Mouse (Mus musculus) stomach, embryonic 15.5 days (tissue): Measurements from ENCODE around the gene Nt5c2. TPM values are rescaled to one million over a fixed set of nuclear protein-coding genes. Genes with fewer than 3 reads are reported as not detected.
"Not testable (repeated sequence)": the region's sequence is repeated elsewhere in the genome, so short reads cannot be mapped to it uniquely, and the experiment has no call there.

Source experiments
- ATAC-seq: fragments of 200-750 bp; cut with Nextera tagmentation; 2 replicates; pipeline ENCODE4 v1.8.0; 2017; ENCODE audit warnings: low read depth, moderate number of reproducible peaks, moderate TSS enrichment; ENCODE audit not compliant: insufficient read depth, low FRiP score
- H3K27ac ChIP-seq: fragments of 300-500 bp; sonication (generic); 2 replicates; pipeline ENCODE4 v1.5.1; 2015; ENCODE audit warnings: mild to moderate bottlenecking, inconsistent platforms
- H3K27me3 ChIP-seq: fragments of 300-500 bp; sonication (generic); replicated peaks from 2 replicates; pipeline ENCODE4 v1.6.1; 2015; ENCODE audit warnings: inconsistent platforms
- H3K36me3 ChIP-seq: fragments of 300-500 bp; sonication (generic); 2 replicates; pipeline ENCODE4 v1.6.1; 2015; ENCODE audit warnings: inconsistent platforms
- H3K4me1 ChIP-seq: fragments of 300-500 bp; sonication (generic); 2 replicates; pipeline ENCODE4 v1.6.1; 2015; ENCODE audit warnings: inconsistent platforms
- H3K4me2 ChIP-seq: fragments of 300-500 bp; sonication (generic); 2 replicates; pipeline ENCODE4 v1.6.1; 2015; ENCODE audit warnings: mild to moderate bottlenecking, inconsistent platforms
- H3K4me3 ChIP-seq: fragments of 300-500 bp; sonication (generic); replicated peaks from 2 replicates; pipeline ENCODE4 v1.5.1; 2015; ENCODE audit warnings: inconsistent platforms
- H3K9ac ChIP-seq: fragments of 300-500 bp; sonication (generic); 2 replicates; pipeline ENCODE4 v1.6.1; 2015; ENCODE audit warnings: inconsistent platforms
- H3K9me3 ChIP-seq: fragments of 300-500 bp; sonication (generic); 2 replicates; pipeline ENCODE4 v1.6.1; 2016; ENCODE audit warnings: inconsistent platforms
- WGBS: fragments of 180-500 bp; shearing (Covaris S2); methylation state at CpG from one replicate; pipeline ENCODE4 v1.1.7; 2015; 5-methylcytosine and 5-hydroxymethylcytosine counted together
- polyA plus RNA-seq: library from polyadenylated mRNA; unstranded; fragments of >200 nt; fragmentation: Nextera tagmentation; extraction: Ambion mirVana; gene quantifications from 2 replicates; pipeline ENCODE4 v1.2.1, GENCODE M21; 2015

Nt5c2 gene
- polyA plus RNA-seq, 1 experiment from 2014 or later, result 69.4 TPM

DNA sequence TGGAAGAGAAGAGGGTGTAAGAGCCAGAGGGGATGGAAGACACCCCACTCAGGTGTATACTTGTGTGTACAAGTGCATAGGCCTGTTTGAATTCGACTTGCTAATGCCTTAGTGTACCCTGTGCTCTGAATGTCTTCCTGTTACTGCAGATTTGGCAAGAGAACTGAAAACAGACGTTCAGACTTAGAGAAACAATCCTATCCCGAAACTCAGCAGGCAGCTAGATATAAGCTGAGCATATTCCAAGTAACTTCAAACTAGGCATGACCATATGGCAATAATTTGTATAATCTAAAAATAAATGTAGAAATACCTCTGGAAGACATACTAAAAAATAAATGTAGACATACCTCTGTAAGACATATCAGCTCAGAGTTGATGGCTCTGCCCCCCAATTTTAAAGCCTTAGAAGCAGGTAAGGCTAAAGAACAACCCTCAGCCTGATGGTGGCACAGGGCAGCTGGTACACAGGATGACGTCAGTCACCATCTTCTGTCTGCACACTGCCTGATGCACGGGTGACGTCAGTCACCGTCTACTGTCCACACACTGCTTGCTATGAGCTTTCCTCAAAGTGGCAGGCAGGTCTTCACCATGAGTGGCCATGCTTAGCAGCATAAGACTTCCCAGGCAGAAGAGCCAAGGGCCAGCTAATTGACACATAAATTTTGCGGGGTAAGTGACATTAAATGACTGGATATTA is 16.6 kb downstream of the Nt5c2 start:
- 80% methylated on average over 8 of the region's 8 CpGs for WGBS
- H3K27me3 ChIP-seq, result no peaks in the 10 kb centered on the region
- ATAC-seq, result no peak

DNA sequence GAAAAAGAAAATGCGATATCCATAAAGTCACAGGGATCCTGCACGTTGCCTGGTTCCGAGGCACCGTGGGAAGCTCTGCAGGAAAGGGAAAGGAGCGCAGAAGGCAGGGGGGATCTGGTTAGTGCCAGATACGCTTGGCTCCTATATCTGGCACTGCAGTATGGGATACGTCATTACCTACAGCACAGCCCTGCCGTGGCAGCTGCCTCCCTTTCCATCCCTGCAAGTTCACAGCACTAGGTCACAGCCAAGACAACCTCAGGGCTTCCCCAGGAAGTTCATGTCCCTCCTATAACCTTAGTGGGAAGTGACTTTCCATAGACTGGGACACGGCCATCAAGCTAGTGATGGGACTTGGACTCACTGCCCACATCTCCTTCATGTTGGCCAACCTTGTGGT is 18.9 kb downstream of the Nt5c2 start:
- Histone ChIP-seq H3K27ac (no peak overlapping the region), H3K4me3 (no peak overlapping the region), H3K9me3 (no peaks in the 10 kb centered on the region), H3K9ac (no peak overlapping the region), H3K36me3 (no peaks in the 10 kb centered on the region), H3K27me3 (no peaks in the 10 kb centered on the region), H3K4me1 (no peaks in the 10 kb centered on the region), H3K4me2 (no peak overlapping the region)
- ATAC-seq, result no peak
- WGBS, result 79% methylated on average over 9 of the region's 9 CpGs

More for the DNA sequence above, 16.6 kb downstream of the Nt5c2 start:
- H3K9ac ChIP-seq, result no peak overlapping the region
- H3K4me2 ChIP-seq, result no peak overlapping the region
- no peak overlapping the region for H3K4me3 ChIP-seq
- H3K27ac ChIP-seq, result no peak overlapping the region
- H3K4me1 ChIP-seq, result no peaks in the 10 kb centered on the region
- no peaks in the 10 kb centered on the region for H3K9me3 ChIP-seq
- no peaks in the 10 kb centered on the region for H3K36me3 ChIP-seq

DNA sequence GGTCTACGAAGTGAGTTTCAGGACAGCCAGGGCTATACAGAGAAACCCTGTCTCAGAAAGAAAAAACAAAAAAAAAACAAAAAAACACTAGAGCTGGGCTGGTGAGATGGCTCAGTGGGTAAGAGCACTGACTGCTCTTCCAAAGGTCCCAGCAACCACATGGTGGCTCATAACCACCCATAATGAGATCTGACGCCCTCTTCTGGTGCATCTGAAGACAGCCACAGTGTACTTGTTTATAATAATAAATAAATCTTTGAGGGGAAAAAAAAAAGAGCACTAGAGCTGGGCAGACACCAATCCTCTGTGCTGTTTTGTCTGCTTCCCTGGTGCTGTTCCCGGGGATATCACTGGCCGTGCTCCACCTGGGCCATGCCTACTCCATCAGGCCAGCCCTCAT is 22.6 kb downstream of the Nt5c2 start:
- H3K9me3 ChIP-seq, H3K27me3 ChIP-seq, H3K4me3 ChIP-seq, H3K4me2 ChIP-seq, ATAC-seq, H3K9ac ChIP-seq, H3K27ac ChIP-seq, H3K36me3 ChIP-seq: not testable (repeated sequence)
- H3K4me1 ChIP-seq, result peaks cover 12% of the 10 kb centered on the region
- 64% methylated on average over 4 of the region's 4 CpGs for WGBS

DNA sequence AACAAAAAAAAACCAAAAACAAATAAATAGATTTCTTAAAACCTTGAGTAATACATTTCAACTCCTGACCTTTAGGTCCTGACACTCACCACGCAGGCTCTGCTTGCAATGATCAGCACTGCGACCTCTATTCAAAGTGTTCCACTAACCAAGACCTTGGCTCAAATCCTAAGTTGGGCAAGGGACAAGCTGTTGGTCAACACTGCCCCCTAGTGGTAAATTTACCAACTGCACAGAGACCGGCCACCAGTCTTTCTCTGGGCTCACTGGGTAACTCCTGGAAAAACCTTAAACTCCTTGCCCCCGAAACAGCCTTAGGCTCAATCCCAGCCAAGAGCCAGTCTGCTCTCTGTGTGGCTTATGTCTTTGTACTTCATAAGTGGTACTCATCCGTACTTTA is 23.8 kb downstream of the Nt5c2 start:
- Histone ChIP-seq H3K9me3 (no peaks in the 10 kb centered on the region), H3K9ac (no peak overlapping the region), H3K27me3 (no peaks in the 10 kb centered on the region), H3K4me3 (no peak overlapping the region), H3K36me3 (no peaks in the 10 kb centered on the region), H3K4me1 (peaks cover 12% of the 10 kb centered on the region), H3K4me2 (no peak overlapping the region), H3K27ac (no peak overlapping the region)
- no peak for ATAC-seq
- WGBS, result 10% methylated on average over 5 of the region's 5 CpGs

DNA sequence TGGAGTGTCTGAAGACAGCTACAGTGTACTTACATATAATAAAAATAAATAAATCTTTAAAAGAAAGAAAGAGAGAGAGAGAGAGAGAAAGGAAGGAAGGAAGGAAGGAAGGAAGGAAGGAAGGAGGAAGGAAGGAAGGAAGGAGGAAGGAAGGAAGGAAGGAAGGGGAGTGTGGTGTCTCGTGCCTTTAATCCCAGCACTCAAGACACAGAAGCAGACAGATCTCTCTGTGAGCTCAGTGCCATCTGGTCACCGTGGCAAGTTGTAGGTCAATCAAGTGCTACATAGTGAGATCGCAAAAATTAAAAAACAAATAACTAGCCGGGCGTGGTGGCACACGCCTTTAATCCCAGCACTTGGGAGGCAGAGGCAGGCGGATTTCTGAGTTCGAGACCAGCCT is 24.3 kb downstream of the Nt5c2 start:
- peaks cover 12% of the 10 kb centered on the region for H3K4me1 ChIP-seq
- not testable (repeated sequence) for H3K9me3 ChIP-seq, H3K9ac ChIP-seq, H3K27ac ChIP-seq, ATAC-seq, H3K4me2 ChIP-seq, H3K36me3 ChIP-seq, H3K27me3 ChIP-seq, H3K4me3 ChIP-seq
- 74% methylated on average over 8 of the region's 8 CpGs for WGBS

DNA sequence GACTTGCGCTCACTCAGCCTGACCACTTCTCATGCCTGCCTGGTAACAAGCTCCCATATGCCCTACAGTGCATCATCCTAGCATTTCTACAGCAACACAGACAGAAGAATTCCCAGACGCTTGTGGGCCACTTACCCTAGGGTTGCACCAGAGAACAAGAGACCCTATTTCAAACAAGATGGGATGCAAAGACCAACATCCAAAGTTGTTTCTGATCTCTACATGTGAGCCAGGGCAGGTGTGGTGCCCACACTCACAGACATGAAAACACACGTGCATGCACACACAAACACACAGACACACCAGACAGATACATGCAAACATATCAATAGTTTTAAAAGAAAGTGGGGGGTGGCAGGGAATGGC is 24.8 kb downstream of the Nt5c2 start:
- no peak for ATAC-seq
- H3K27me3 ChIP-seq, result no peaks in the 10 kb centered on the region

DNA sequence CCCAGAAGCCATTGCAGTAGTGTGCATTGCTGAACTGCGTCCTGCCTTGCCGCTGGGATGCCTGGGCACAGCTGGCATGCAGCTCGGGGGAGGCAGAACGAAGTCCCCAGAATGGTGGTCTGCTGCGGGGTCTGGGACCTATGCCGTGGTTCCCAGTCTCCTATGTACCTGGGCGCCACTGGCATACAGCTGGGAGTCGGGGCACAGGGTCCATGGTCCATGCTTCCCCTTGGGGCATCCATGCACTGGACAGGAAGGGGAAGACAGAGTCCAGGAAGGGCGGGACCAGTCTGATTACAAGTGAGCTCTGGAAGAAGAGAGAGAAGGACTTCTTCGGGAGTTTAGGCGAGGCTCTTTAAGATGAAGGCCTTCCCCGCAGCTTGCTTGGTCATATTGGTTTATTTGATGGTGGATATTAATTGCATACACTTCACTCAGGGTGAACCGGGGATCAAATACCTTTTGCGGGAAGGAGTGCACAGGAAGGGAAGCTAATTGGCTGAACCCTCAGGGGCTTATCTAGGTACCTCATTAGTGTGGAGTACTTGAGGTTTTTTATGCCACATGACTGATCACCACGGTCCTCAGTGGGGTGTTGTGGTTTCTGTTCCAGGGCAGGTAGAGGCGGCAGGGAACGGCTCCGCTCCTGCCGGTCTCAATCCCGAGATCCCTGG is 25.3 kb downstream of the Nt5c2 start:
- no peak overlapping the region for H3K9ac ChIP-seq
- H3K27ac ChIP-seq, result peak overlapping the region; percentile 81
- no peak overlapping the region for H3K4me3 ChIP-seq
- WGBS, result 70% methylated on average over 20 of the region's 20 CpGs
- ATAC-seq, result no peak
- H3K4me1 ChIP-seq, result peaks cover 13% of the 10 kb centered on the region
- H3K27me3 ChIP-seq, result no peaks in the 10 kb centered on the region
- no peaks in the 10 kb centered on the region for H3K9me3 ChIP-seq
- H3K4me2 ChIP-seq, result no peak overlapping the region
- no peaks in the 10 kb centered on the region for H3K36me3 ChIP-seq

More for the DNA sequence above, 24.8 kb downstream of the Nt5c2 start:
- Histone ChIP-seq H3K4me1 (peaks cover 12% of the 10 kb centered on the region), H3K27ac (no peak overlapping the region), H3K9me3 (no peaks in the 10 kb centered on the region), H3K4me3 (no peak overlapping the region), H3K9ac (no peak overlapping the region), H3K4me2 (no peak overlapping the region), H3K36me3 (no peaks in the 10 kb centered on the region)
- 82% methylated on average over 3 of the region's 3 CpGs for WGBS

DNA sequence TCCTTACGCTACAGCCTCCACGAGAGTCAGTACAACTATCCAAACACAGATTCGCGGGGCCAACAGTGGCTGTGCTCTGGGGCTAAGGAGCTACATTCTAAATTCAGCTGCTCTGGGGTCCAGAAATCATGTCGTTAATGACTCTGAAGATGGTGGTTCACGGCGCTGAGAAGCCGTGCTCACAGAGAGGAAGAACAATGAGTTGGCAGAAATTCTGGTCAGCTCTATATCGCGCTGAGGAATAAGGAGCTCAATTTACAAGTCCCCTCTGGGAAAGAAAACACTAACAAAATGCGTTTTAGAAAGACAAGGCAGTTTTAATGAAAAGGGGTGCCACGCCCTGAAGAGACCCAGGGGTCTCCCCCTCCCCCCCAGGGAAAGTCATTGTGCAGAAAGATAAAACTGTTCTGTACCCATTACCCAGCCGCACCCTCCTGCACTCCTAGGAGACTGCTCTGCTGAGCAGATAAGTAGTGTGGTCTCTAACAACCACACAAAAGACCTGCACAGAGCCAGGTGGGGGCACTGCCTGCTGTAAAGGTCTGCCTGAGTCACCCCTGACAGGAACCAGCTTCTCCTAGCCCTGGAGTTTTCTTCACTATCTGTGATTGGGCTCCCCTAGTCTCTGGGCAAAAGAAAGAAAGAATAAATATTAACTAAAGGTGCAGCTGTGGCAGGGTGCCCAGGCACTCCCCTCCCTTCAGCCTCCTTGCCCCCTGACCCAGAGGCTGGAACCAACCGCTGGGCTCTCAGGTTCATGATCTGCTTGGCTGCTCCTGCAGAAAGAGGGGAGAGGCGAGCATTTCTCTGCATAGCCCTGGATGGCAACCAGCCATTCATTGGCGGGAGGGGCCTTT is 26.5 kb downstream of the Nt5c2 start:
- Histone ChIP-seq H3K4me2 (peak overlapping the region; percentile 6; the same call in 1 of the 2 replicates), H3K9ac (no peak overlapping the region), H3K4me3 (no peak overlapping the region), H3K27me3 (no peaks in the 10 kb centered on the region), H3K36me3 (no peaks in the 10 kb centered on the region), H3K9me3 (no peaks in the 10 kb centered on the region), H3K4me1 (peaks cover 18% of the 10 kb centered on the region), H3K27ac (peak overlapping the region; percentile 81)
- WGBS, result 49% methylated on average over 16 of the region's 16 CpGs
- peak; percentile 94 for ATAC-seq

DNA sequence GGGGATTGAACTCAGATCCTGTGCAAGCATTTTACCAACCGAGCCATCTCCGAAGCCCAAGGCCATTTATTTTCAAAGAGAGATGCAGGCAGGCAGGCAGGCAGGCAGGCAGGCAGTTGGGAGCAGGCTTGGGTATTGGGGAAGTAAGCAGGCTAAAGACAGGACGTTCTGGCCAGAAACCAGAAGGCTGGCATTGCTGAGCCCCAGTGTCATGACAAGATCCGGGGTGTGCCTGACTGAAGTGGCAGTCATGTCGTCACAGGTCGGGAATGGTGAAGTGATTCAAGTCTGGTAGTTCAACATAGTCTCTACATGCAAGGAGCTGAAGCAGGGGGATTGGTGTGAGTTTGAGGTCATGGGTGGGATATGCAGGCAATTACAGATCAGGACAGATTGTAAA is 27.3 kb downstream of the Nt5c2 start:
- H3K9me3 ChIP-seq, result no peaks in the 10 kb centered on the region
- no peak overlapping the region for H3K4me3 ChIP-seq
- WGBS, result 68% methylated on average over 6 of the region's 6 CpGs
- no peak overlapping the region for H3K9ac ChIP-seq
- peaks cover 18% of the 10 kb centered on the region for H3K4me1 ChIP-seq
- H3K27me3 ChIP-seq, result no peaks in the 10 kb centered on the region
- H3K4me2 ChIP-seq, result no peak overlapping the region
- H3K36me3 ChIP-seq, result no peaks in the 10 kb centered on the region
- no peak for ATAC-seq
- peak overlapping the region; percentile 81 for H3K27ac ChIP-seq

DNA sequence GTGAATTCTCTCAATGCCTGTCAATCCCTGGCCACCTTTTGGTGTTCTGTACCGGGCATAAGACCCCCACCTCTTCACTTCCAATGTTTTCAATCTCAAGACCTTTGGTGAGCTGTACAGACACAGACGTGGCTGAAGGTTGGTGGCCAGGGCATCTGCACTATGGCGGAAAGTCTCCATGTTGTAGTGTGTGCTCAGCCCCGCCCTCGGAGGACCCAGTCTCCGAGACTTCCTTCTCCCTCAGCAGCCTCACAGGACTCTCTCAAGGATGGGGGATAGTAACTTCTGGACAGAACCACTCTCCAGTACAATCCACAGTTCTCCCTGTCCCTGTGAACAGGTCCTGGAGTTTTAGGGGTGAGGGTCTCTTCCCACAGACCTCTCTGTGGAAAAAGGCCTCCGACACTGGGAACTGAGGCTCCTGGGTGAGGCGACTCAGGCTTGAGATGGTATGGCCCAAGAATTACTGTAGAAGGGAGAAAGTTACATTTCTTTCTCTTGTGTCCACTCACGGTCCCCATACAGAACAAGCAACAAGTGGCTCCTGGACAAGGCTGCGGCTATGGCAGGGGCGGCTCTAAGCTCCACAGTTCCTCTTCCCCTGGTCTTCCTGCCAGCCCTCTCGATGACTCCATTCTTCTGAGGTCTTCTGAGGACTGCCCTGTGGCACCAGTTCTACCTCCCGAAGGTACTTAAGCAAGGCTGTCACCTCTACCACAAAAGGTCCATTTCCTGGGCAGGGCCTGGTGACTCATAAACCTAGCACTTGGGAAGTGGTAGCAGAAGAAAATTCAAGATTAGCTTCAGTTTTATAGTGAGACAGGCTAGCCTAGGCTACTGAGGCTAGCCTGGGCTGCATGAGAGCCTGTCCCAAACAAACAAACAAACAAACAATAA is 30.0 kb downstream of the Nt5c2 start:
- Histone ChIP-seq H3K4me2 (no peak overlapping the region), H3K27ac (peak overlapping the region; percentile 65), H3K9ac (no peak overlapping the region), H3K36me3 (no peaks in the 10 kb centered on the region), H3K4me1 (peaks cover 18% of the 10 kb centered on the region), H3K4me3 (no peak overlapping the region), H3K9me3 (no peaks in the 10 kb centered on the region), H3K27me3 (no peaks in the 10 kb centered on the region)
- WGBS, result 77% methylated on average over 13 of the region's 13 CpGs
- ATAC-seq, result no peak

DNA sequence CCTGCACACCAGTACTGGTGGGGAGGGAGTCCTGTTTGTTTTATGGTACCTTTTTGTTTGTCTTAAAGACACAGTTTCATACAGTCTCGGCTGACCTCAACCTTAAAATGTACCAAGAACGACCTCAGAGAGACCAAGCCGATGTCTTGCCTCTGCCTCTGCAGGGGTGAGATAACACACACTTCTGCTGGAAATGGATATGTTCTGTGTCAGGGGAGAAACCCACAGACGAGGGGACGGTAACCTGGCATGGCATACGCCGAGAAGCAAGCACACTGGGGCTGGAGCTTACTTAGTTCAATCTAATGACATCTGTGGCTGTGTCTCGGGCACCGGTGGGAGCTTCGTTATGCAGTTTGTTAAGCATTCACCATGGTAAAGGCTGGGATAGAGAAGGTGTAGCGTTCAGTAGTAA is 31.0 kb downstream of the Nt5c2 start:
- Histone ChIP-seq H3K27me3 (no peaks in the 10 kb centered on the region), H3K4me3 (no peak overlapping the region), H3K27ac (peak overlapping the region; percentile 83), H3K36me3 (no peaks in the 10 kb centered on the region), H3K9ac (no peak overlapping the region), H3K4me2 (peak overlapping the region; percentile 30; the same call in 1 of the 2 replicates), H3K9me3 (no peaks in the 10 kb centered on the region), H3K4me1 (peaks cover 13% of the 10 kb centered on the region)
- 40% methylated on average over 11 of the region's 11 CpGs for WGBS
- no peak for ATAC-seq
